Mouse (Mus musculus) spleen, adult 12 weeks (tissue): ENCODE measurements around the gene Gm3486.
"Not testable (repeated sequence)": the region's sequence is repeated elsewhere in the genome, so short reads cannot be mapped to it uniquely, and the experiment has no call there.

Source experiments
- DNase-seq: peaks from one replicate; pipeline ENCODE4 v3.0.0; 2022; ENCODE audit warnings: low spot score

The Gm3486 gene

DNA sequence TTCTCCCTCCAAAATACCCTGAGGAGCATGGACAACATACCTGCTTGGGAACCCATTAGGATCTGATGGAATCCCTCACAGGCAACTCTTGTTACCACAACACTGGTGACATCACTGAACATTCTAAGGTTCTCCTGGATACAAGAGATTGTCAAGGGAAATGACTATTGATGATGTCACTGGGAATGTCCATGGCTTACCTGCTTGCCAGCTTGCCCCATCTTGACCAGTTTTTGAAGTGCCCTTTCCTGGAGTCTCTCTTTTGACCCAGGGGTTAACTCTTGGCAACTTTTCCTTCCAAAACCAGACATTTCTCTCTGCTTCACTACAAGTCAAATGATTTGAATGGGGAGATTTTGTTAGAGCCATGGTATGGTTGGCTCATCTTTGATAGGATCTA lies at the start of gene Gm3486:
TSS of gene Gm3486 (minus strand) at position 101 of the 400 bp plus-strand sequence.
- not testable (repeated sequence) for DNase-seq

DNA sequence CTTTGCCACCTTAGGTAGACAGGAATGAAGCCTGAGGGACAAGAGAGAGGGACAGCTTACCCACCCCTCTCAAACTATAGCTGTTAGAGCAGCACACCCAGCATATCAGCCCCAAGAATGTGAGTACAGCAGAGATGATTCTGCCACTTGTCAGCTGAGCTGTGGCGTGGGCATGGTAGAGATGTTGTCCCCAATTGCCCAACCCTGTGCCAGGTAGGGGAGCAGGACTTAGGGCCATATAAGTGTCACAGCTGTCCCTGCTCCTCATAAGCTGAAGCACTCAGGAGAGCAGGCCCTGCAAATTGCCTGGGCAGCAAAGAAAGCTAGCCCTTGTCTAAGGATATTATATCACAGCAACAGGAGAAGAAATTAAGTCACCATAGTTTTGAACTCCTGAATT lies 35.4 kb upstream of the Gm3486 start:
- DNase-seq: not testable (repeated sequence)

DNA sequence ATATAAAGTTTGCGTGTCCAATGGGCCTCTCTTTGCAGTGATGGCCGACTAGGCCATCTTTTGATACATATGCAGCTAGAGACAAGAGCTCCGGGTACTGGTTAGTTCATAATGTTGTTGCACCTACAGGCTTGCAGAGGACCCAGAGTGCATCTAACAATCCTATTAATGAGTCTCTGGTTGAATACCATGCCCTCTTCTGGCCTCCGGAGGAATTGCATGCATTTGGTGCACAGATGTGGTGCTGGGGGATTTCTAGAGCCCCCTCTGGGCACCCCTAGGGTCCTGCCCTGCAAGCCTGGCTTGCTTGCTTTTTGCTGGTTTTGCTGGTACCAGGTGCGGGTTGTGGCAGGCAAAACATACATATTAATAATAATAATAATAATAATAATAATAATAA lies 31.4 kb upstream of the Gm3486 start:
- not testable (repeated sequence) for DNase-seq

DNA sequence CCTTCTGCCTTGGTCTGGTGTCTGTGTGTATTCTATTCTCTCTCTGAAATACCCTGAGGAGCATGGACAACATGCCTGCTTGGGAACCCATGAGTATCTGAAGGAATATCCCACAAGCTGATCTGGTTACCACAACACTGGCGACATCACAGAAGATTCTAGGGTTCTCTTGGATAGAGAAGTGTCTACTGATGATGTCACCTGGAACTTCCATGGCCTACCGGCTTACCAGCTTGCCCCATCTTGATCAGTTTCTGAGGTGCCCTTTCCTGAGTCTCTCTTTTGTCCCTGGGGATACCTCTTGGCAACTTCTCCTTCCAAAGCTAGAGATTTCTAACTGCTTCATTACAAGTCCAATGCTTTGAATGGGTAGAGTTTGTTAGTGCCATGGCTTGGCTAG lies 35.9 kb downstream of the Gm3486 start, which contains the start of gene Gm7954:
TSS of gene Gm7954 (minus strand) at position 101 of the 400 bp plus-strand sequence.
- not testable (repeated sequence) for DNase-seq
